Mouse (Mus musculus) midbrain, embryonic 14.5 days (tissue): ENCODE data around the gene Pld3. TPM values are rescaled to one million over a fixed set of nuclear protein-coding genes. Genes with fewer than 3 reads are reported as not detected.
A peak's percentile ranks its signal among the peaks of the same experiment; 100 is the strongest.

Source experiments
- ATAC-seq: fragments of 200-750 bp; cut with Nextera tagmentation; 2 replicates; pipeline ENCODE4 v1.8.0; 2017; ENCODE audit warnings: moderate number of reproducible peaks, moderate library complexity; ENCODE audit not compliant: low FRiP score, low TSS enrichment
- DNase-seq: peaks from one replicate; pipeline ENCODE4 v3.0.0-alpha.2; 2015
- H3K27ac ChIP-seq: fragments of 300-500 bp; sonication (generic); replicated peaks from 2 replicates; pipeline ENCODE4 v1.5.1; 2014; ENCODE audit warnings: mild to moderate bottlenecking, low read depth, low read length, moderate library complexity
- H3K27me3 ChIP-seq: fragments of 300-500 bp; sonication (generic); 2 replicates; pipeline ENCODE4 v1.6.1; 2014; ENCODE audit warnings: low read length, control low read depth, mixed read lengths; ENCODE audit not compliant: control insufficient read depth, insufficient read depth
- H3K36me3 ChIP-seq: fragments of 300-500 bp; sonication (generic); 2 replicates; pipeline ENCODE4 v1.6.1; 2014; ENCODE audit warnings: low read length, control low read depth; ENCODE audit not compliant: control insufficient read depth, insufficient read depth
- H3K4me1 ChIP-seq: fragments of 300-500 bp; sonication (generic); 2 replicates; pipeline ENCODE4 v1.6.1; 2014; ENCODE audit warnings: mild to moderate bottlenecking, antibody characterized with exemption, low read length, control low read depth; ENCODE audit not compliant: control insufficient read depth, insufficient read depth
- H3K4me2 ChIP-seq: fragments of 300-500 bp; sonication (generic); 2 replicates; pipeline ENCODE4 v1.6.1; 2014; ENCODE audit warnings: mild to moderate bottlenecking, low read length, moderate library complexity
- H3K4me3 ChIP-seq: fragments of 300-500 bp; sonication (generic); replicated peaks from 2 replicates; pipeline ENCODE4 v1.5.1; 2014; ENCODE audit warnings: low read depth, low read length
- H3K9ac ChIP-seq: fragments of 300-500 bp; sonication (generic); replicated peaks from 2 replicates; pipeline ENCODE4 v1.6.1; 2014; ENCODE audit warnings: mild to moderate bottlenecking, low read length, moderate library complexity
- H3K9me3 ChIP-seq: fragments of 300-500 bp; sonication (generic); 2 replicates; pipeline ENCODE4 v1.6.1; 2016; ENCODE audit warnings: low read length, control low read depth, mixed read lengths; ENCODE audit not compliant: control insufficient read depth
- WGBS: fragments of 180-500 bp; shearing (Covaris S2); extraction: QIAGEN DNeasy Blood & Tissue Kit; methylation state at CpG from one replicate; pipeline ENCODE4 v1.1.7; 2014; 5-methylcytosine and 5-hydroxymethylcytosine counted together
- polyA plus RNA-seq: library from polyadenylated mRNA; unstranded; fragments of >200 nt; fragmentation: Nextera tagmentation; extraction: Ambion mirVana; gene quantifications from 2 replicates; pipeline ENCODE4 v1.2.1, GENCODE M21; 2014

The Pld3 gene
- polyA plus RNA-seq, 1 experiment from 2014 or later: 114 TPM

DNA sequence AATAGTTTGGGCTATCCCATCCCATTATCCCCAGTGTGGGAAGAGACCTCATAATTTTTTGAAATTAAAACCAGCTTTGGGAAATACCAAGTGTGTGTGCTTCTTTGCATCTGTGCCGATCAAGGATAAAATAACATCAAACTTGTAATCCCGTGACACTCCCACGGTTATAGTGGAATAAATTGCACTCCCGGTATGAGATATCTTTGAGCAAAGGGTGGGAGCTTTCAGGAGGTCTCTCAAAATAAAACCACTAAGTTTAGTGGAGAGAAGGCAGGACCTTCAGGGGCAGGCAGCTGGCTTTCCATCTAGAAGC, 62.8 kb downstream of the Pld3 start:
- Histone ChIP-seq H3K27me3 (no peaks in the 10 kb centered on the region; the same call in 1 of the 2 replicates), H3K4me1 (0 out of 2 replicates have a peak, but pooled peaks cover 5% of the 10 kb centered on the region), H3K9me3 (no peaks in the 10 kb centered on the region), H3K27ac (0 out of 2 replicates have a peak overlapping the region, but pooled peaks have one; percentile 26), H3K4me2 (peak overlapping the region; percentile 51), H3K36me3 (no peaks in the 10 kb centered on the region), H3K9ac (peak overlapping the region; percentile 43; the same call in 1 of the 2 replicates), H3K4me3 (peak overlapping the region; percentile 20)
- no peak for ATAC-seq
- WGBS: 43% methylated on average over 4 of the region's 4 CpGs
- DNase-seq: no peak

DNA sequence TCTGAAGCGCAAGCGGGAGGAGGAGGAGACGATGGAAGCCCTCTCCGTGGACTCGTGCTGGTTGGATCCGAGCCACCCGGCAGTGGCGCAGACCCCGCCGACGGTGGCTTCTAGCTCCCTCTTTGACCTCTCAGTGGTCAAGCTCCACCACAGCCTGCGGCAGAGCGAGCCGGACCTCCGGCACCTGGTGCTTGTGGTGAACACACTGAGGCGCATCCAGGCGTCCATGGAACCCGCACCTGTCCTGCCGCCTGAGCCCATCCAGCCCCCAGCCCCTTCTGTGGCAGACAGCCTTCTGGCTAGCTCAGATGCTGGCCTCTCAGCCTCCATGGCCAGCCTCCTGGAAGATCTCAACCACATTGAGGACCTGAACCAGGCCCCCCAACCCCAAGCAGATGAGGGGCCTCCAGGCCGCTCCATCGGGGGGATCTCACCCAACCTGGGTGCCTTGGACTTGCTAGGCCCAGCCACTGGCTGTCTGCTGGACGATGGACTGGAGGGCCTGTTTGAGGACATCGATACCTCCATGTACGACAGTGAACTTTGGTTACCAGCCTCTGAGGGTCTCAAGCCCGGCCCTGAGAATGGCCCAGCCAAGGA, 63.6 kb downstream of the Pld3 start:
- 0 out of 2 replicates have a peak, but pooled peaks cover 5% of the 10 kb centered on the region for H3K4me1 ChIP-seq
- ATAC-seq (no peak), DNase-seq (no peak)
- 91% methylated on average over 25 of the region's 25 CpGs for WGBS
- H3K27me3 ChIP-seq: no peaks in the 10 kb centered on the region; the same call in 1 of the 2 replicates
- no peaks in the 10 kb centered on the region for H3K9me3 ChIP-seq
- H3K4me3 ChIP-seq: no peak overlapping the region
- H3K9ac ChIP-seq: no peak overlapping the region
- no peaks in the 10 kb centered on the region for H3K36me3 ChIP-seq
- H3K4me2 ChIP-seq: no peak overlapping the region
- H3K27ac ChIP-seq: no peak overlapping the region

DNA sequence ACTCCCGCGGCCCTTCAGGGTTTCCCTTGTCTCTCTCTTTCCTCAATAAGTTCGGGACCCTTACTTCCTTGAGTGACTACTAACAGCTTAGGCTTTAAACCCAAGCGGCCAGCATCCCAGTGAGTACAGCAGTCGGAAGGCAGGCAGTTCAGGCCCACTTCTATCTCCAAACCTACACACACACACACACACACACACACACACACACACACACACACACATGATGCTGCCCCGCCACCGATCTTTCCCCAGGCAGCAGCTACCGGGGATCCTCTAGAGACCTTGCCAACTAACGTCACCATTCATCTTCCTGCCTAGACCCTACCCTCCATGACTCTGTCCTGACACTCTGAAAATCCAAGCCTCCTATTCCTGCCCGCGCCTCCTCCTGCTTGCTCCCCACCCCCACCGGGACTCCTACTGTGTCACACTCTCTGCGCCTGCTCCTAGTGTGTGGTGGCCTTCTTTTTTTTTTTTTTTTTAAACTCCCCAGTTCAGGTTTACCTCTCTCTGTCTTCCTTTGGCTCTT, 65.2 kb downstream of the Pld3 start:
- peak overlapping the region; percentile 67; the same call in 1 of the 2 replicates for H3K9ac ChIP-seq
- 3% methylated on average over 13 of the region's 13 CpGs for WGBS
- H3K27me3 ChIP-seq: no peaks in the 10 kb centered on the region; the same call in 1 of the 2 replicates
- peak overlapping the region; percentile 89; the same call in 1 of the 2 replicates for H3K27ac ChIP-seq
- H3K36me3 ChIP-seq: no peaks in the 10 kb centered on the region
- DNase-seq (peak; percentile 13), ATAC-seq (no peak)
- H3K4me2 ChIP-seq: peak overlapping the region; percentile 54
- peak overlapping the region; percentile 61 for H3K4me3 ChIP-seq
- no peaks in the 10 kb centered on the region for H3K9me3 ChIP-seq
- H3K4me1 ChIP-seq: 0 out of 2 replicates have a peak, but pooled peaks cover 5% of the 10 kb centered on the region

DNA sequence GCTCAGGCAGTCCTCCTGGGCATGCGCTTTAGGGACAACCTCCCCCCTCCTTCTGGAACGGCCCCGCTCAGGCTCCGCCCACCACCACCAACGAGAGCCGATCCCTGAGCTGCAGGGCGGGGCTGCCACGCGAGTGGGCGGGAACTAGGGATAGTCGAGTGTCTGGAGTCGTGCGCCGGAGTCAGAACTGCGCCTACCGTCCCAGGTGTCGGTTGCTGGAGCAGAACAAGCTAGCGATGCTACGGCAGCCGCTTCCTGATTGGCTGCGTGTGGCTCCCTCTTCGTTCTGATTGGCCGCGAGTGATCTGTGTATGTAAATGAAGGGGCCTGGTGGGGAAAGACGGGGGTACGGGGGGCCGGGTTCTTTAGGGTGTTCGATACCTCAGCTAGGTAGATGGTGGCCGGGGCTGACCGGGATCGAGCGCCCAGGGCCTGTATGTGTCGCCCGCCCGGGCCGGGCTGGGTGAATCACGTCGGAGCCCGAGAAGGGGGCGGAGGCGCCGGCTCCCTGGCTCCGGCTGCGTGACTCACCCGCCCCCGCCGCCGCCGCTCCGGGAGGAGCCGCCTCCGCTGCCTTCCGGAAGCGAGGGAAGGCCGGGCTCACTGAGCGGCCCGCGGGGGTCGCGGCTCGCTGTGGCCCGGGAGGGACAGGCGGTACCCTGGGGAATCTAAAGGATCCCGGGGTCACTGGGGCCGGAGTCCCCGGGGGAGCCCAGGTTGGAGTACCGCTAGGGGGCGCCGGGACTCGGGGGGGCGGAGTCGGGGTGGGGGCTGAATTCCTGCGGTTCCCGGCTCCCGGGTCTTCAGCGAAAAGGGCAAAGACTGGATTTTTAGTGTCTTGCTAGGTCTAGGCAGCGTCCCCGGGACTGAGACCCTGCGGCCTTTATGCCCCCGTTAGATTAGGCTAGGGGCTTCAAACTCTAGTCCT, 66.0 kb downstream of the Pld3 start, which contains the start of gene Sertad1:
Gene Sertad1, plus strand, starts transcription at position 141 of the 928 bp plus-strand sequence.
- Histone ChIP-seq H3K9me3 (no peaks in the 10 kb centered on the region), H3K9ac (peak within 1 kb of the TSS; percentile 67), H3K27ac (peak within 1 kb of the TSS; percentile 89), H3K27me3 (no peaks in the 10 kb centered on the region; the same call in 1 of the 2 replicates), H3K4me1 (0 out of 2 replicates have a peak, but pooled peaks cover 5% of the 10 kb centered on the region), H3K4me2 (peak within 1 kb of the TSS; percentile 54), H3K4me3 (peak within 1 kb of the TSS; percentile 61), H3K36me3 (no peaks in the 10 kb centered on the region)
- WGBS: under 1% methylated on average over 80 of the region's 80 CpGs
- DNase-seq (peak; percentile 99), ATAC-seq (peak; percentile 96)

DNA sequence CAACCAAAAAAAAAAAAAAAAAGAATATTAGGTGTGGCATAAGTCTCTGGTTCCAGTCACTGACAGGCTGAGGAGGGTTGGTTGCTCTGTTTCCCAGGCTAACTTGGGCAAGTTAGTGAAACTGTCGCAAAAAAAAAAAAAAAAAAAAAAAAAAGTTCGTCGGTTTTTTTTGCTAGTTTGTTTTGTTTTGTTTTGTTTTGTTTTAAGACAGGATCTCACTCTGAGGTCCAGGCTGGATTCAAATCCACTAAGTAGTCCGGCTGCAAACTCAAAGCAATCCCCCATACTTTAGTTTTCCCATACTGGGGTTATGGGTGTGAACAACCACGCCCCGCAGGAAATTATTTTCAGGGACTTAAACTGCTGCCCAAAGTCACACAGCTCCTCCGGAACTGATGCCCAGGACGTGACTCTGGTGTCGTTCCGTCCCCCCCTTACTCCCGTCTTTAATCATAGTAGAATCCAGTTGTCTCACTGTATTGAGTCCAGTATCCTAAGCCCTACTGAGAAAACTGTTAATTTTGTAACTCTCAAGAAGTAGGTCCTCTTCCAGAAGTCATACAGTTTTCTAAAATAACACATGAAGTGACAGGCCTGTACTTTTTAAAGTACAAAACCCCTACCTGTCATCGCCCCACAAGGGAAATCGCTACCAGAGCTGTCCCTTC, 66.8 kb downstream of the Pld3 start:
- peak; percentile 7; the same call in 1 of the 2 replicates for ATAC-seq
- Histone ChIP-seq H3K27me3 (no peaks in the 10 kb centered on the region; the same call in 1 of the 2 replicates), H3K9me3 (no peaks in the 10 kb centered on the region), H3K4me3 (peak overlapping the region; percentile 61), H3K9ac (no peak overlapping the region), H3K36me3 (no peaks in the 10 kb centered on the region), H3K4me1 (peaks cover 9% of the 10 kb centered on the region; the same call in 1 of the 2 replicates), H3K27ac (peak overlapping the region; percentile 89; the same call in 1 of the 2 replicates), H3K4me2 (peak overlapping the region; percentile 54)
- WGBS: 7% methylated on average over 13 of the region's 13 CpGs
- no peak for DNase-seq

DNA sequence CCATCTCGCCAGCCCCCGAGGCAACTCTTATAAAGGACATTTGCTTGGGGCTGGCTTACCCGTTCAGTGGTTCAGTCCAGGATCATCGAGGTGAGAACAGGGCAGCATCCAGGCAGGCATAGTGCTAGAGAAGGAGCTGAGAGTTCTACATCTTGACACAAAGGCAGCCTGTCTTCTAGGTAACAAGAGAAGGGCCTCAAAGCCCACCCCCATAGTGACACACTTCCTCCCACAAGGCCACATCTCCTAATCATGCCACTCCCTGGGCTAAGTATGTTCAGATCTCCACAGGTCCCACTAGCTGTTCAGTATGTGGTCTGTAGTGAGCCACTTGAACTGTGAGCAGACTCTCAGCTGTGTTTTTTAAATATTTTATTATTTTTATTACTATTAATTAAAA, 69.2 kb downstream of the Pld3 start:
- Histone ChIP-seq H3K9ac (no peak overlapping the region), H3K4me1 (peaks cover 6% of the 10 kb centered on the region; the same call in 1 of the 2 replicates), H3K4me3 (no peak overlapping the region), H3K9me3 (no peaks in the 10 kb centered on the region), H3K27me3 (no peaks in the 10 kb centered on the region), H3K27ac (no peak overlapping the region), H3K4me2 (no peak overlapping the region), H3K36me3 (no peaks in the 10 kb centered on the region)
- 89% methylated on average over 4 of the region's 4 CpGs for WGBS
- DNase-seq (no peak), ATAC-seq (no peak)
